Mouse (Mus musculus) spleen, postnatal 14 days (tissue): ENCODE data around the gene Mtap.

Experiments
- DNase-seq, 2 experiments: peaks; one replicate each; pipeline ENCODE4 v3.0.0; 2021 to 2022; ENCODE audit warnings: low spot score in 2 of 2

The Mtap gene

GRCm38 (mm10) chr4:89212178-89212577 is 75.3 kb downstream of the Mtap start:
- DNase-seq = no peak
